Mouse (Mus musculus): ENCODE results near the gene Gbgt1.

DNA sequence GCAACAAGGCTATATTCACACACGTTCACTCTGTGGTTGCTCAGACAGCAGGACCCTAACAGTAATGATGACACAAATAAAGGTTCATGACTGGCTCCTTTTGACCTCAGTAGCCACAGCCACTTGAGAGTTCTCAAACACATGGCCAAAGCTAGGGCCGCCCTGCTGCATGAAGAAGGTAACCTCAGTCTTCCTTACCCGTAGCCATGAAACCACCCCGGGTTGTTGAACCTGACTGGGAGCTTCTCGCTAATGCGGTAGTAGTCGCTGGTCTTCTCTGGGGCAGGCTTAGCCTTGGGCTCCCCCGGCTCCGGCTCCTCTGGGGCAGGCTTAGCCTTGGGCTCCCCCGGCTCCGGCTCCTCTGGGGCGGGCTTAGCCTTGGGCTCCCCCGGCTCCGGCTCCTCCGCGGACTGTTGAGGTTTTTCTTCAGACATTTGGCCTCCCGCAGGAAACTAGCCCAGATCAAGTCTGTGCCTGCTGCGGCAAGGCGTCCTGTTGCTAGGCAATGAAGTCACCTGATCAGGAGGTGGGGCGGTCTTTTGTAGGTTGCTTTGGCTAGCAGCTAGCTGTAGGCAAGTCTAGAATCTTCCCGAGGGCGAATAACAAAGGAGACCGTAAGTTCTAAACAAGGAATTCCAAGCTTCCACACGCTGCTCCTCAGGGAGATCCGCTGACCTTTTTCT lies 30.7 kb upstream of the Gbgt1 start, which contains the start of gene 1700007K13Rik:
- TF ChIP-seq CTCF (IDR thresholded peaks at IDR 0.05; ENCODE audit: insufficient read depth, low read length) = no peak
- TF ChIP-seq POLR2A (IDR thresholded peaks at IDR 0.05; ENCODE audit: borderline replicate concordance, extremely low read depth, low read depth, low read length) = peak; percentile 27; the same call in 1 of the 2 replicates

Measured in lung, adult 2 months (tissue).